Comparison of ENCODE assay signal across 11 mouse cellular contexts in genomic region chr1:106231805-106232459, GRCm38 (mm10).
DNase-seq lines count a peak whose midpoint lies in the region; ATAC-seq lines count a peak whose summit lies in the region.
"Had no signal": no experiment of that assay in that cellular context is flagged by ENCODE, and none has a peak within 500 bp of the region (broad histone marks: within the 10 kb centered on the region; RNA-seq: fewer than 3 reads in every experiment).

No protein-coding gene starts in this region.

- no peak overlapping the region for H3K4me2 ChIP-seq in midbrain, embryonic 14.5 days (ENCODE audit: low read length)
- H3K4me2 ChIP-seq: heart, embryonic 13.5 days had no signal

- H3K9me3 ChIP-seq in midbrain, embryonic 14.5 days (ENCODE audit: control insufficient read depth, low read length) = no peaks in the 10 kb centered on the region
- H3K9me3 ChIP-seq: heart, embryonic 13.5 days had no signal

- no peak overlapping the region for H3K9ac ChIP-seq in midbrain, embryonic 14.5 days (replicated peaks; ENCODE audit: low read length)
- H3K9ac ChIP-seq: heart, embryonic 13.5 days; liver, embryonic 14.5 days had no signal

- no peaks in the 10 kb centered on the region for H3K4me1 ChIP-seq in midbrain, embryonic 14.5 days (ENCODE audit: control insufficient read depth, insufficient read depth, low read length)

- no peaks in the 10 kb centered on the region for H3K36me3 ChIP-seq in midbrain, embryonic 14.5 days (ENCODE audit: control insufficient read depth, insufficient read depth, low read length)
- H3K36me3 ChIP-seq: heart, embryonic 13.5 days had no signal

- 77% methylated on average over 3 of the region's 3 CpGs for WGBS in midbrain, embryonic 14.5 days

- DNase-seq in frontal cortex, postnatal 10 days (ENCODE audit: low spot score in 2 of 2) = no peak
- DNase-seq in left cerebral cortex, adult 9 months (ENCODE audit: low spot score in 2 of 2) = peak; percentile 56 to 61
- DNase-seq in left cerebral cortex, postnatal 4 days = no peak
- DNase-seq in heart, adult 9 months (ENCODE audit: low spot score in 2 of 2) = peak; percentile 61 to 67
- DNase-seq in midbrain, embryonic 14.5 days = peak; percentile 44
- no peak for DNase-seq in gastrocnemius, postnatal 36 days
- DNase-seq: right cerebral cortex, postnatal 4 days had no signal

- ATAC-seq in frontal cortex, adult (ENCODE audit: low TSS enrichment) = peak; percentile 41; the same call in 1 of the 2 replicates
- ATAC-seq in midbrain, embryonic 14.5 days (ENCODE audit: low FRiP score, low TSS enrichment) = no peak
- no peak for ATAC-seq in megakaryocyte progenitor cell, adult 5-6 weeks (replicated peaks; ENCODE audit: poor library complexity)

- H3K4me3 ChIP-seq in midbrain, embryonic 14.5 days (replicated peaks; ENCODE audit: low read depth, low read length) = no peak overlapping the region
- H3K4me3 ChIP-seq: heart, embryonic 13.5 days had no signal

- intact Hi-C loops in left cerebral cortex, postnatal 4 days (cut with DNase I) = no loop called here
- intact Hi-C loops in gastrocnemius, postnatal 36 days (cut with DNase I) = no loop called here

- no peaks in the 10 kb centered on the region for H3K27me3 ChIP-seq in midbrain, embryonic 14.5 days (ENCODE audit: control insufficient read depth, insufficient read depth, low read length)
- H3K27me3 ChIP-seq: heart, embryonic 13.5 days had no signal

- H3K27ac ChIP-seq in midbrain, embryonic 14.5 days (replicated peaks; ENCODE audit: low read depth, low read length) = no peak overlapping the region
- H3K27ac ChIP-seq: heart, embryonic 13.5 days; liver, embryonic 14.5 days had no signal

Comparison
In these comparisons a context has a peak if more than half of its experiments do, and no peak if none do; other contexts are left out.
1. DNase-seq: peak in left cerebral cortex, adult 9 months (2 of 2), heart, adult 9 months (2 of 2) and midbrain, embryonic 14.5 days (single experiment); none in frontal cortex, postnatal 10 days (0 of 2), left cerebral cortex, postnatal 4 days (single experiment) and gastrocnemius, postnatal 36 days (0 of 2).